Mouse (Mus musculus): ENCODE data around the gene Slc6a11.

The Slc6a11 gene

DNA sequence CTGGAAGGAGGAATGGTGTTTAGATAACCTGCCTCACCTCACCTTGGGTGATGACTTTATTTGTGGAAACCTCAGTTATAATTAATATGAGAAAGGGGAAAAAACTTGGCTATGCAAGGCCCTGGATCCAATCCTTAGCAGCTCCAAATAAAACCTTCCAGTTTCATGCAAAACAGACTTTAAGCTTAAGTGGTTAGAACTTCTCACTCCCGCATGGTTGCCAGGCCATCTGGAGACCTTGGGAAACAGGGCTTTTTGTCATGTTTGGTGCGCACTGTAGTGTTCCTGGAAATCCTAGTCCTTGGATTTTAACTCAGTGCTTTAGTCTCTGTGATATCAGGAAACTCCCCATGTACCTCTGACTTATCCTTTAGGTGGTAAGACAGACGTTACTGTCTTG, 47.1 kb downstream of the Slc6a11 start:
- no peak for DNase-seq (ENCODE audit: low spot score in 2 of 2)

DNA sequence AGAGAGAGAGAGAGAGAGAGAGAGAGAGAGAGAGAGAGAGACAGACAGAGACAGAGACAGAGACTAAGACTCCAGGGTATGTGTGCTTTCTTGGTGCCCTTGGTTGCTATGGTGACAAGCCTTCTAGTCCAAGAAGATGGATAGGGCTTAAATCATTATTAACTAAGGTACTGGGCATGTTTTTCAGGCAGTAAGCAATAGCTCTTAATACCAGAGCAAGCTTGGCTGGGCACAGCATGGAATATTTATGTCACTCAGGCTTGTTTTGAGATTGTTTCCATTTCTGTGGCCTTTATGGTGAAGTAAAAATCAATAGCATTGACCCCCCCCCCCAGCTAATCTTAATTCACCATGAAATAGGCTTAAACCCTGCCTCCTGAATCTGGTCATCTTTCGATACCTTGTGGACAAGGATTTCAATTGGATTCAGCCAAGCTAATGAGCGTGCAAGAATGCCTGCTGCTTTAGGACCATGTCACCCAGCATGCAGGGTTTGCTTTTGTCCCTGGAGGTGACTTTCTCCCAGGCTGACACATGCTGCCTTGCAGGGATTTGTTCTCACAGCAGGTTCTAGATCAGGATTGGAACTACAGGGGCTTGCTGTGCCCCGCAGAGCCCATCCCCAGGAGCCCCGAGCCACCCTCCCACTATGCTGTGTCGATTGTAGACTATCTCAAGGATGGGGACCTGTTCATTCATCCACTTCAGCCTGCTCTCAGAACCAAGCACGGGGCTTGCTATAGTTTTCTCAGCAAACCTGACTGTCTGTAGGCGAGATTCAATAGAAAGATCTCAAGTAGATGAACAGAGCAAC, 51.5 kb downstream of the Slc6a11 start:
- DNase-seq (ENCODE audit: low spot score in 2 of 2): no peak

DNA sequence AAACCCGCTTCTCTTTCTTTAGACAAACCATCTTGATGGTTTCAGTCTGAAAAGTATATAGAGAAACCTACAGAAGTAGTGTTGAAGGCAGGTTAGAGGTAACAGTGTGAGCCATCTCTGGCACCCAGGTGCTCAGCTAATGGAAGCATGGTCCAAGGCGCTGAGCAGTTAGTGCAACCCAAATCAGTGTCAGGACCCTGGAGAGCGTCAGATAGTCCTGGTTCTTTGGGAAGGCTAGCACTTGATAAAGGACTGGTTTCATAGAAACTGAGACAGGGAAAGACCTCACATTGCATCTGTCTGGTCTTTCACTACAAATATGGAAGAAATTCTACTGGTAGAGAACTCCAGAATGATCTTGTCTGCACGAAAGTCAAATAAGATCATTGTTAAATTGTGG, 56.1 kb downstream of the Slc6a11 start:
- no peak for DNase-seq (ENCODE audit: low spot score in 2 of 2)

DNA sequence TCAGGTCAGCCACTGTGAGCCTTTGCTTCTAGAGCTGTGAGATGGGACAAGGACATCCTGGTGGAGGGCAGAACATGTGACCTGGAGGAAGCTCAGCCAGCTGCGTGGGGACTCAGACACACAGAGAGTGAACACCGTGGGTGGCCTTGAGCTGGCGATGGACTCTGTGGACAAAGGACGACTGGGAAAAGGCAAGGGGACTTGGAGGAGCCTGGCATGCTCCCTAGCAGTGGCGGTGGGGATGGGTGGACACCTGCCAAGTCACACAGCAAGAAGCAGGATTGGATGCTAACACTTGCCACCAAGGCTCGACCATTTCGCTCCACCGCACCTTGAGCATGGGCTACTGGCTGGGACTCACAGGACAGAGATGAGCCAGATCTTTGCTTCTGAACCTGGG, 57.8 kb downstream of the Slc6a11 start:
- no peak for DNase-seq (ENCODE audit: low spot score in 2 of 2)

DNA sequence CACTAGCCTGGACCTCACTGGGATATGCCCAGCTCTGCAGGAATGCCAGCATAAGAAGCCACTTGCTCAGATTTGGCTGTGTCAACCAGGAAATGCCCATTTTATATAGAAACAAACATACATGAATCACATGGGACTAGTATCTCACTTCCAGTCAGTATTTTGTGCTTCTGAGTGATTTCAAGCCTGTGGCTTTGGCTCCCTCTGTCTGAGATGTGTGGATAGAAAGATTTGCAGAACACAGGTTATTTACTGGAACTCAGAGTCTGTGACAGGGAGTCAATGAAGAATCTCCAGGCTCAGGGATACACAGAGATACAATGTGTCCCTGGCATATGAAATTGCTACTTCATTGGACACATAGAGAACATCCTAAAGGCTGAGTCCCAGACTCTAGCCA, 65.0 kb downstream of the Slc6a11 start:
- no peak for DNase-seq (ENCODE audit: low spot score in 2 of 2)

DNA sequence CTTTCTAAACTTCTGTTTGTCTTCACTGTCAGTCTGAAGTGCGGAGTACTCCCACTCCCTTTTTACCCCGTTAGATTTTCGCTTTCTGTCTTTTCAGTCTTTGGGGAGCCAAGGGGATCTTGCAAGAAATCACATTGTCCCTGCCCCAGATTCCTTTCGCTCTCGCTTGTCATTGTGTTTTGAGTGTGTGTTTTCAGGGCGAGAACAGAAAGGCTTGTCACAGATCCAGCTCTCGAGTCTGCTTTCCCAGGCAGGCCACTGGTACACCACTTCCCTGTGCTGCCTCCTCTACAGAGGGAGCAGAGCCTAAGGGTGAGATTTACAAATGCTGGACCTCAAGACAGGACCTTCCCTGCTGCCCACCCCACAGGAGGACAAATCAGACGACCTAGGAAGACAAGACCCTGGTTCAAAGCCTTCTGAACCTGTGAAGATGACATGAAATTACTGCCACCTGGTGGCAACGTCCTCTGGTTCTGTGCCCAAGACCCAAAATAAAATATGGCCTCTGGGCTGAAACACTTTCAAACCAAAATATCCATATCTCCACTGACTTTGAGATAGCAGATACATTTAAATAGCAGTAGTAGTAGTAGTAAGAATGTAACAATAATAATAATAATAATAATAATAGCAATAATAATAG, 68.3 kb downstream of the Slc6a11 start:
- no peak for DNase-seq (ENCODE audit: low spot score in 2 of 2)

DNA sequence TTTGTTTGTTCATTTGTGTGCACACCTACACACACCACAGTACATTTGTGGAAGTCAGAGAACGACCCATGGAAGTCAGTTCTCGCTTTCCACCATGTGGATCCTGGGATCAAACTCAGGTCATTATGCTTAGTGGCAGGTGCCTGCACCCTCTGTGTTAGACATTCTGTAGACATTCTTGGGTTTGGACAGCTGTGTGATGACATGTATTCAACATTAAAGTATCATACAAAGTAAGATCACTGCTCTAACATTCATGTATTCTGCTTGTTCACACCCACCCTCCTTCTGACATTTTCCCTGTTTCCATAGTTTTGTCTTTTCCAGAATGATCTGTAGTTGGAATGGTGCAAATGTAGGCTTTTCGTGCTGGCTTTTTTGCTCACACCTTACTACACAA, 73.5 kb downstream of the Slc6a11 start:
- no peak for DNase-seq (ENCODE audit: low spot score in 2 of 2)

DNA sequence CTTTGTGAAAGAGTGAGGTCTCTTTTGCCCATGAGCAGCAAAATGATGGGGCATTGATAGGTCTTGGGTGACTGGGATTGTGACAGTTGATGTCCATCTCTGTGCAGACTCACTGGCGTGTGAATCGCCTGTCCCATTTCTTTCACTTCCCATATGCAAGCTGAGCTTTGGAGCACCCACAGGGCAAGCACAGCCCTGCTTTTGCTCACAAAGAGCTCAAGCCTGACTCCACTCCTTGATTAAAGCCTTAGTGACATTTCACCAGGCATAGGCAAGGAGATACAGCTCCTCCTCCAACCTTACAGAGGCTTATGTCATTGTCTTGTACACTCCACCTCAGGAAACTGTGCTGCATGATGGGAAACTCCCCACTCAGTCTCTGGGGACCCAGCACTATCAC, 77.3 kb downstream of the Slc6a11 start:
- no peak for DNase-seq (ENCODE audit: low spot score in 2 of 2)

DNA sequence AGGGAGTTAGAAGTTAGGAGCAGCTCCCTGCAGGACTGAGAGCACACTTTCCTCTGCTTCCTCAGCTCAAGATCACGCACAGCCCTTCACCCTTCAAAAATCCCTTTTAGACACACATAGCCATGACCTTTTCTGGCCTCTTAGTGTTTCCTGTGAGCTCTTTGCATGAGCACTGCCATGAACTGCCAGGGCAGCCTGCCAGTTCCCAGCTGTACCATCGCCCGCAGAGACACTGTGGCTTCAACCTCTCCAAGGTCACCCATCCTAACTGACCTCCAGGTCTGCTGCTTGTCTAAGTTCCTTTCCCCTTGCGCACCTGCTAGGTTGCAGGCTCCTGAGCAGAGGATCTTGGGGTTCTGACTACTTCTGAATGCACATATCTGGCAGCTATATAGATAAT, 83.4 kb downstream of the Slc6a11 start:
- no peak for DNase-seq (ENCODE audit: low spot score in 2 of 2)

DNA sequence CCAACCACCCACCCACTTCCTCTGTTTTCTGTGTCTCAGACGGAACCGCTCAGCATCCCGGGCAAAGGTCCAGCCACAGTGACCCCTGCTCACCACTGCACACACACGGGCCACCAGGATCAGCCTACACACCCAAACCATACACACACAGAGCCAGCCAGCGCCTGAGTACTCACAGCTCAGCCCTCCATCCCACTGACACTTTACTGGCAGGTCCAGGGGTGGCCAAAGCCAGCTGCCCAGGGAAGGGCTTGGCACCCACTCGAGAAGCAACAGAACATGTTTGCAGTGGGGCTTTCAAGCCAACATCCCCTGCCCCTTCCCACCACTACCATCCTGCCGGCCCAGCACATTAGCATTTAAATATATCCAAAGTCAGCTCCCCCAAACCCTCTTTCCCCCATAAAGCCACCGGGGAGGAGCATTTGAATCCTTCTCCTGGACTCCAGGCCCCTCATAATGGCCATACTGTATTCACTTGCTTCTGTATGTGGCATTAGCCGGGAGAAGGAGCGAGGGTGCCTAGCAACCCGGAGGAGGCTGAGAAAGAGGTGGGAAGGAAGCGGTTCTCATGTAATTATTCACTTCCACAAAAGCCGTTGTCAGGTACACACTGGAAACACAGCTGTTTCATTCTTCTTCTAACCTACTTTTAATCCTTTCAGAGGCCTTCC, 85.8 kb downstream of the Slc6a11 start:
- no peak for DNase-seq (ENCODE audit: low spot score in 2 of 2)

DNA sequence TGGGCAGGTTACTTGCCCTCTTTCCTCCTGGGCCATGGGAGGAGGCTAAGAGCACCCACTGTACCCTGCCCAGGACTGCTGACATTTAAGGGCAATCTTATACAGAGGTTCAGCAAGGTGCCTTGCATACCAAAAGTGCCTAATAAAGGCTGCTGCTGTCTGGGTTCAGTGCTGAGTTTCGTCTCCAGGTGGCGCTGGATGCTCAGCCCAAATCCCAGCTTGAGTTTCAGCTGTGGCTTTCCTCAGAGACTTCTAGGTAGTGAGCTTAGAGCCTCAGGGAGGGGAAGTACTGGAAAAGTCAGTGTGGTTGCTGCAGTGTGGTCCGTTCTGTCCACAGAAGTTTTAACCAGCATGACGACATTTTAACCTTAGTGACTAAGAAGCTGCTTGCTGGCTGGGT, 93.4 kb downstream of the Slc6a11 start:
- DNase-seq (ENCODE audit: low spot score in 2 of 2): no peak

DNA sequence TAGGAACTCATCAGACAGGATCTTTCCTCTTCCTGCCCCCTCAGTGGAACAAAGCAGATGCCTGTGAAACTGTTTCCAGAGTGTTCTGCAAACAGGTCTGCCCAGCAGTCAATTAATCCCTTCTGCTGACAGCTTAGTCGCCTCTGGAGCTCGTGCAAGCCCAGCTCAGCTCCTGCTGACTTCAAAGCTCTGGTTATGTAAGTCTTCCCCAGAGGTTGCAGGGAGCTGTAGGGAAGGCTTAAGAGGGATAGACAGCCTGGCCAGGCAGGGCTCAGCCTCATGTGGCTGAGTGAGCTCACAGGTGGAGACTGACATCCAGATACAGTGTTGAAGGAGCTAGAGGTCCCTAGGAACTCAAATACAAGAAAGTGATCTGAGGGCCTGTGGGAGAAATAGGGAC, 96.3 kb downstream of the Slc6a11 start:
- no peak for DNase-seq (ENCODE audit: low spot score in 2 of 2)

DNA sequence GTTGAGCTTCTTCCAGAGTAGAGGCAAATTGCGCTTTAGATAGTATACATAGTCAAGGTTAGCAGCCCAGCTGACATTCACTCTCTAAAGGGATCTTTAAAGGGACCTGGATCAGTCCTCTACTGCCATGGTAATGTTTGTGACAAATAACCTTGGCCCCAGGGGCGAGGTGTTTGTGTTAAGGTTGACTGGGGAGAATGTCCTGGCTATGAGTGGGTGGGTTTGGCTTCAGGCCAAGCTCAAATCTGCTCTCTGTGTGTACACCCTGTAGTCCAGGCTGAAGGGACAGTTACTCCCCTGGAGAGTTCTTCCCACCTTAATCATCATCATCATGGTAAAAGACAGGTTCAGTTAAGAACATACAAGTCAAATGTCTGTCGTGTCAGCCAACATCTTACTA, 97.2 kb downstream of the Slc6a11 start:
- no peak for DNase-seq (ENCODE audit: low spot score in 2 of 2)

DNA sequence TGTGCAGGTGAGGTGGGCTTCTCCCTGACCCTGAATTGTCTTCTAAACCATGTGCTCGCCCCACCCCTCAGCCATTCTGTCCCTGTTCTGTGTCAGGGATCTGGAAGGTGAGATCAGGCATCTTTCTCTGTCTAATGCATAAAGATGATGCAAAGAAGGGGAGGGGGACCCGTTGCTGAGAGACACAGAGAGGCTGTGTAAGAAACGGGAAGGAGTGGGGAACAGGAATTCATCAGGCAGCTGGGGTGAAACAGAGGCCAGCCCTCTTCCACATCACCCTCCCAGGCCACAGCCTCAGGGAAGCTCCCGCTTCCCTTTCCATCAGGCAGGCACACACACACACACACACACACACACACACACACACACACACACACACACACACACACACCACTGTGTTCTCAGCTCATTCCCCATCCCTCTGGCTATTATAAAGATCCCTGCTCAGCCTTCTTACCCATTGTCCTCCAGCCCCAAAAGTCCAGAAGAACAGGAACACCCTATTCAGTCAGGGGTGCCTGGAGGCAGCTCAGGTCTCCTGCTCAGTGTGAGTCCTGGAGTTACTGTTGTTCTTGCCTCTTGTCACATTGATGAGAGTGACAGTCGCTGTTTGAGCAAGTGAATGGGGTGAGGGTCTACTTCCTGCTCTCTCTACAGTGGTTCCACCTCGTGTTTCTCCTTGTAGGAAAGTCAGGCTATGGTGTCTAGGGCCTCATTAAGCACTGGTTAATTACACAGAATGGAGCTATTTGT, 108.0 kb downstream of the Slc6a11 start:
- no peak for DNase-seq (ENCODE audit: low spot score in 2 of 2)

DNA sequence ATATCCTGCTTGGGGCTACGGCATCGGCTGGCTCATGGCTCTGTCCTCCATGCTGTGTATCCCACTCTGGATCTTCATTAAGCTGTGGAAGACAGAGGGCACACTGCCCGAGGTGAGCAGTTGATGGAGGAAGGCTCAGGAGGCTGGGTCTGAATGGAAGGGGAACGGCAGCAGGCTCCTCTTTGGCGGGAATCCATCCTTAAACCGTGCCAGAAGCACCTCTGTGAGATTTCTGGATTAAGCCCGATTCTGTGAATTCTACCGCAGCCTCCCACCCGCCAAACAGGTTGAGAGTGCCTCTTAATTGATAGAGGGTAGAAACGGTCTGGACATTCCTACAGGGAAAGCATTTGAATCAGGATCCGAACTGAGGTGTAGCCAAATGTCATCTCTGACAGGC, 114.6 kb downstream of the Slc6a11 start:
- DNase-seq (ENCODE audit: low spot score in 2 of 2): no peak

DNA sequence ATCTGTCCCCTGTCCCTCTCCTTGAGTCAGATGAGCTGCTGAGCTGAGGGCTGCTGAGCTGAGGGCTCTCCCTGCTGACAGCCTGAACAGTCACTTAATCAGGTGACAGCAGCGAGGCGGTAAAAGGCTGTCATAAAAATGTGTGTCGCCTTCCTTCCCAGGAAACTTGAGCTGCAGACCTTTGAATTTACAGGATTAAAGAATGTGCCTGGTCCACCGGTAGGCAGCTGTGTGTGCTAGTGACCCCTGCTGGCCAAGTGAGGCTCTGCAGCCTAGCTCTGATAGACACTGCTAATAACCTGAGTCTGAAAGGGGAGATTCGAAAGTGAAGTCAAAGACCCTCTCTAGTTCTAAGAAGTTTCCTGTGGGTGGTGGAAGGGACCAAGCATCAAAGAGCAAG, 119.3 kb downstream of the Slc6a11 start:
- peak in 1 of 2 experiments; percentile 42 for DNase-seq (ENCODE audit: low spot score in 2 of 2)

DNA sequence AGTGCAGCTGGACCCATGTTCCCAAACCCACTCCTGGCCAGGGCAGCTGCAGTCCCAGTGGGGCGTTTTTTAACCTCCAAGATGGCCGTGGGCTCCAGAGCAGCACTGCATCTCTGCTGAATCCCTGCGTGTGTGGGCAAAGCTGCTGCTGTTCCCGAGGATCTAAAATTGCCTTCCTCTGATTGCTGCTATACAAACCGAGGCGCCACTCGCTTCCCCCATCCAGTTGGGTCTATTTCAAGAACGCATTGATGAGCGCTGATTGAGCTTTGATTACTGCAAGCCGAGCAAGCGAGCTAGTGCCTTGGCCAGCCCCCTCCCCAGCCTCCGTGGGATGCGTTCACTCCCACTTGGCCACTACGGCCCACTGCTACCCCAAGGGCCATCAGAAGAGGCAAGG, 123.9 kb downstream of the Slc6a11 start:
- DNase-seq (ENCODE audit: low spot score in 2 of 2): no peak

DNA sequence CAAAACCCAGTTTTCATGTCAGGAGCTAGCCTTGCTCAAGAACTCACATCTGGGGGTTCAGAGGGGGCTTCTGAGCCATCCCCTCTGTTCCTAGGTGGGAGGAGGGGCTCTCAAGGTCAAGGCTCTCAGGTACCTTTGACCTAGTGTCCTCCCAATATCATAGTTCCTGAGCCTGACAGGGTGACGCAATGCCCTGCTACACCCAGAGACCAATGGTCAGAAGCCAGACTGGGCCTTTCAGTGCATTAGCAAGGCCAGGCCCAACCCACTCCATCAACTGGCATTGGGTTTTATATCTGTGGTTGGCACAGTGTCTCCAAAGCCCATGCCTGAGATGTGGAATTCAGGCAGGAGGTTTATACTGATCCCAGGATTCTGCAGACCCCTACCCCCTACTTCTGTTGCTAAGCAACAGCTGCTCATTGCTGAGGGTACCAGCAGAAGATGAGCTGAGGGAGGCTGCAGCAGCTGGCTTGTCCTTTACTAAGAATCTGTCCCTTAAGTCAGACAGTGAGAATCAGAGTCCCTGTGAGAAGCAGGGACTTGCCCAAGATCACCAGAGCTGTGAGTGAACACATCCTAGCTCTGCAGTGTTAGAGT, 126.8 kb downstream of the Slc6a11 start:
- no peak for DNase-seq (ENCODE audit: low spot score in 2 of 2)

DNA sequence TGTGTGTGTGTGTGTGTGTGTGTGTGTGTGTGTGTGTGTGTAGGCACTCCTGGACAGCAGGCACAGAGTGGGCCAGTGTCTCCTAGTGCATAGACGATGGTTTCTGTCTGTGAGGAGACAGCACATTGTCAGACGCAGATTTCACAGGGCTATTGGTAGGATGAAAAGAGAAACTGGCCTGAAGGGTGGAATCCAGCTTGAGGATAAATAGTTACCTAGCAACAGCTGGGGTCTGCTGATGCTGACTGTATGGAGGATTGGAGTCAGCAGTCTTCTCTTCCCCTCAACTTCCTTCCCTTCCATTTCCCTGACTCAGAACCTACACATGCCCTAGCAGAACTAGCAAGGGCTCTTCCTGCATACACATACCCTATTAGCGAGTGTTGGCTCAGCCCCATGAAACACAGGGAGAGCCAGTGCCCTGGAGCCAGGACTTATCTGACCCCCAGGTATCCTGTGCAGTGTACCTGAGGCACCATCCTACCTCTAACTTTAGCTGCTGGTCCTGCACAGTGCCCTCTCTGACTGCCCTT, 127.7 kb downstream of the Slc6a11 start:
- DNase-seq (ENCODE audit: low spot score in 2 of 2): no peak

DNA sequence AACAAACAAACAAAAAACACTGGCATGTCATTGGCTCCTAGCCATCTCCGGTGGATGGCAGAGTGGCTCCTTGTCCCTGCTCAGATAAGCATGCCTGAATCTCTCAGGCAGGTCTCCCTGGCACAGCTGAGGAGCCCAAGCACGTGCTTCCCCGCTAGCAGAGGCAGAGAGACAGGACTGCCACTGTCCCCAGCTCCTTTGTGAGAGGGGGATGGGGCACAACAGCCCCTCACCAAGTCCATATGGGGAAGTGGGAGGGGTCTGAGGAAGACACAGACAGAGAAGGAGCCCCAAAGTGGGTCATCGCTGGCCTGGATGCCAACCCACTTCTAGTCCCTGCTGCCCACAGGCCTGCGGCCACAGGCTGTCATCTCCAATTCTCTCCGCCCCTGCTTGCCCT, 130.6 kb downstream of the Slc6a11 start:
- DNase-seq (ENCODE audit: low spot score in 2 of 2): no peak

DNA sequence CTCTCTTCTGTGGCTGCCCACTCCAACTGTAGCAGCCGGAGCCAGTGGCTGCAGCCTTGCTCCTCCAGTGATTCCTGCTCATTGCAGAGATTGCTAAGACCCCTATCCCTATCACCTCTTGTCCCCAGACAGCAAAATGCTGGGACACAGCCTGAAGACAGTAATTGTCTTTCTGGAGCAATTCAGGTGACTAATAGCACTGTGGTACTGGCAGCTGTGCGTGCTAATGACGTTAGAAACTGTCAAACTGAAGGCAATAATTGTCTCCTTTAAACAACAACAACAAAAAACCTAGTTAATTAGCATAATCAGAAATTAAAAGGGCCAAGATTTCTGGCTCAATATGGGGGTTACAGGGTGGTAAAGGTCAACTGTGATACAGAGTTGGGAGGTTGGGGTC, 133.0 kb downstream of the Slc6a11 start:
- no peak for DNase-seq (ENCODE audit: low spot score in 2 of 2)

DNA sequence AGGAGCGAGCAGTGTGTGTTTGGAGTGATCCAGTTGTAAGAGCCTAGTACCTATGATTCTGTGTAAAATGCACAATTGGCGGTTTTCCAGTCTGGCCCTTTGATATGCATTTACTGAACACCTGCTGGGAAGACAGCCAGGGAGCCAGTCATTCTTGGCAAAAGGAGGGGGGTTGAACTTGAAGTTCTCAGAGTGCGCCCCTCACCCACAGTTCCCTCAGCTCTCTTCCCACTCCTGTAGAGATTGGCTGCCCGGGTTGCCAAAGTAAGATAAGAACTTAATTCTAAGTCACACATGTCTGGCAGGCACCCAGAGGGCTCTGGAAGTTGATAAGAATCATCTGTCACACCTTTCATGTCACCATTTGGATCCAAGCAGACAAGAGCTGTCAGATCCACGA, 133.4 kb downstream of the Slc6a11 start:
- no peak for DNase-seq (ENCODE audit: low spot score in 2 of 2)
